Mouse (Mus musculus): ENCODE measurements around the gene Tex2. TPM values are rescaled to one million over a fixed set of nuclear protein-coding genes. Genes with fewer than 3 reads are reported as not detected.

Gene Tex2
- total and polyA plus RNA-seq, 2 experiments from 2014 or later = 30.8 to 60.5 TPM

GRCm38 (mm10) chr11:106572020-106572782 is 41.0 kb downstream of the Tex2 start:
- no peak overlapping the region for H3K4me3 ChIP-seq (ENCODE audit: low read length)
- 30% methylated on average over 15 of the region's 15 CpGs for WGBS
- H3K27ac ChIP-seq = peak overlapping the region; percentile 32; the same call in 1 of the 2 replicates
- peak; percentile 37 for DNase-seq (ENCODE audit: low spot score)
- no peak overlapping the region for H3K4me2 ChIP-seq (ENCODE audit: low read depth, low read length)
- H3K27me3 ChIP-seq (ENCODE audit: insufficient read depth, low read length) = no peaks in the 10 kb centered on the region
- peaks cover 26% of the 10 kb centered on the region; the same call in 1 of the 2 replicates for H3K4me1 ChIP-seq (ENCODE audit: insufficient read depth, low read length)
- peak; percentile 75 for ATAC-seq
- peaks cover 8% of the 10 kb centered on the region; the same call in 1 of the 2 replicates for H3K36me3 ChIP-seq (ENCODE audit: insufficient read depth, low read length)
- no peak for TF ChIP-seq CTCF (IDR thresholded peaks at IDR 0.05; ENCODE audit: low read depth)
- H3K9ac ChIP-seq (replicated peaks; ENCODE audit: low read length) = no peak overlapping the region; the same call in 1 of the 2 replicates
- H3K9me3 ChIP-seq (ENCODE audit: low read length) = no peaks in the 10 kb centered on the region

DNA sequence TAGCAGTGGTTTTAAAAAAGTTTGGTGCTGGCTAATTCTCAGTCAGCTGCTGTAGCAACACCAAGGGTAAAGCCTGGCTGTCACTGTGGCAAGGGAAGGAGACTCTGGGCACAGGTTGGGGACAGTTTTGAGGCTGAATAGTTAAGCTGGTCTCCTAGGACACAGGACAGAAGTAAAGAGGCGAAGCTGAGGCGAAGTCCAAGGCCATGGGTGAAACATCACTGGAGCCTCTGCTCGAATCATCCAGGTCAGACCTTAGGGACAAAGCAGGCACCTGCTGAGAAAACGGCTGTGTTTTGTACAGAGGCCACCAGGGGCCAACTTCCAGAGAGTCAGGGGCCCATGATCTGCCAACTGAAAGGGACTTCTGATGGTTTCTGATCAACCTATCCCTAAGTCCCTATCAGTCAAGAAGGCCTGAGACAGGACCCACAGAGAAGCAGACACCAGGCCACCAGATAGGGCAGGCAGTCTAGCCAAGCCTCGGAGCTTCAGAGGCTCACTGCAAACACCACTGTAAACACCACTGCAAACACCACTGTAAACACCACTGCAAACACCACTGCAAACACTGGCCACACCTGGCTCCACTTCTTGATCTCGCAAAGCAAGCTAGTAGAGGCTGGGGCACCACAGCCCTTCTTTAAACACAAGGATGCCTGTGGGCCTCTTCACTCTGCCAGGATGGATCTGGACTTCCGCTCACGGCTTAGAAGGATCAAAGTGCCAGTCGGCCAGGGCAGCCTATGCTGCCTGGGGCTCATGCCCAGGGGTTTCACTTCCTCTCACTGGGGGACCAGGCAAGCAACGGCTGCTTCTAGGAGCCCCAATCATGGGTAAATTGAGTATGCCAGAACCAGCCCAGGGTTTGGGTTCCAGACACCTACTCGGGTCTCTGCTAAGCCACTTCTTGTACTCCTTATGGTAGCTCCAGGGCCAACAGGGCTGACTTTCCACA is 41.9 kb downstream of the Tex2 start:
- no peaks in the 10 kb centered on the region for H3K9me3 ChIP-seq (ENCODE audit: low read length)
- no peak overlapping the region for H3K9ac ChIP-seq (replicated peaks; ENCODE audit: low read length)
- H3K27ac ChIP-seq = peak overlapping the region; percentile 32; the same call in 1 of the 2 replicates
- no peaks in the 10 kb centered on the region for H3K27me3 ChIP-seq (ENCODE audit: insufficient read depth, low read length)
- 65% methylated on average over 11 of the region's 11 CpGs for WGBS
- H3K4me1 ChIP-seq (ENCODE audit: insufficient read depth, low read length) = peaks cover 26% of the 10 kb centered on the region; the same call in 1 of the 2 replicates
- no peak overlapping the region for H3K4me3 ChIP-seq (ENCODE audit: low read length)
- TF ChIP-seq CTCF (IDR thresholded peaks at IDR 0.05; ENCODE audit: low read depth) = no peak
- H3K36me3 ChIP-seq (ENCODE audit: insufficient read depth, low read length) = peaks cover 12% of the 10 kb centered on the region; the same call in 1 of the 2 replicates
- ATAC-seq = no peak
- H3K4me2 ChIP-seq (ENCODE audit: low read depth, low read length) = no peak overlapping the region
- no peak for DNase-seq (ENCODE audit: low spot score)

DNA sequence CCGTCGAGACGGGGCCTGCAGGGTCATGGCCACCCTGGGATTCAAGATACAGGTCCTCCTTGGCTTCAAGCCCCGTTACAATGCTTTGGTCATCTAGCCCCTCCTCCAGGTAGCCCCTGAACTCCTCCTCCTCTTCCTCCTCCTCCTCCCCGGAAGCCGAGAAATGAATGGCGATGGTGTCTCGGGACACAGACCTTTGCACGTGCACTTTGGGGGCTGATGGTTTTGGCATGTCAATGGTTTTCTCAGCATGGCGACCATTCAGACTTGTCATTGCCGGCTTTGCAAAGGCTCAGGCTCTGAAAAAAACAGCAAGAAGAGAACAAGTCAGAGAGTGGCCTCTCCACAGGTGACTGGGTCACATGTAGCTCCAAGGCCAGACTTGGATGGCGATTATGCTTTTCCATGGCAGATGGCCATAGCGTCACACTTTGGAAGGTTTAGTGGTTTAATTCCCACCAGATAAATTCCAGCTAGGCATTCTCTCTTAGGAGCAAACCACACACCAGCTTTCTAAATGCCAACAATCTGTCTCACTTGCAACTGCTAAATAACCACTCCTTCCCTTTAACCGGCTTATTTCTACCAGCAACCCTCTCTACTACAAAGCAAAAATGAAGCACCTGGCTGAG is 44.8 kb downstream of the Tex2 start:
- Histone ChIP-seq H3K4me1 (ENCODE audit: insufficient read depth, low read length) (peaks cover 26% of the 10 kb centered on the region; the same call in 1 of the 2 replicates), H3K4me3 (ENCODE audit: low read length) (no peak overlapping the region), H3K36me3 (ENCODE audit: insufficient read depth, low read length) (peaks cover 12% of the 10 kb centered on the region; the same call in 1 of the 2 replicates), H3K27me3 (ENCODE audit: insufficient read depth, low read length) (no peaks in the 10 kb centered on the region), H3K4me2 (ENCODE audit: low read depth, low read length) (no peak overlapping the region), H3K9ac (replicated peaks; ENCODE audit: low read length) (no peak overlapping the region), H3K9me3 (ENCODE audit: low read length) (no peaks in the 10 kb centered on the region), H3K27ac (peak overlapping the region; percentile 17; the same call in 1 of the 2 replicates)
- 37% methylated on average over 14 of the region's 14 CpGs for WGBS
- TF ChIP-seq CTCF (IDR thresholded peaks at IDR 0.05; ENCODE audit: low read depth) = no peak
- DNase-seq (ENCODE audit: low spot score) = peak; percentile 51
- ATAC-seq = no peak

- Histone ChIP-seq H3K4me2 (ENCODE audit: low read depth, low read length) (no peak overlapping the region), H3K27me3 (ENCODE audit: insufficient read depth, low read length) (no peaks in the 10 kb centered on the region), H3K27ac (no peak overlapping the region), H3K9me3 (ENCODE audit: low read length) (no peaks in the 10 kb centered on the region), H3K36me3 (ENCODE audit: insufficient read depth, low read length) (peaks cover 12% of the 10 kb centered on the region; the same call in 1 of the 2 replicates), H3K4me3 (ENCODE audit: low read length) (no peak overlapping the region), H3K9ac (replicated peaks; ENCODE audit: low read length) (no peak overlapping the region), H3K4me1 (ENCODE audit: insufficient read depth, low read length) (0 out of 2 replicates have a peak, but pooled peaks cover 9% of the 10 kb centered on the region)
- WGBS = 96% methylated on average over 8 of the region's 8 CpGs
- DNase-seq (ENCODE audit: low spot score) = no peak
- no peak for TF ChIP-seq CTCF (IDR thresholded peaks at IDR 0.05; ENCODE audit: low read depth)
- ATAC-seq = no peak
These were observed 47.0 kb downstream of the Tex2 start for GRCm38 (mm10) chr11:106566040-106566785.

GRCm38 (mm10) chr11:106564261-106564660 is 49.0 kb downstream of the Tex2 start:
- ATAC-seq (no peak), DNase-seq (ENCODE audit: low spot score) (no peak)
- no peak overlapping the region for H3K9ac ChIP-seq (replicated peaks; ENCODE audit: low read length)
- H3K27me3 ChIP-seq (ENCODE audit: insufficient read depth, low read length) = no peaks in the 10 kb centered on the region
- no peaks in the 10 kb centered on the region for H3K9me3 ChIP-seq (ENCODE audit: low read length)
- no peak for TF ChIP-seq CTCF (IDR thresholded peaks at IDR 0.05; ENCODE audit: low read depth)
- WGBS = 77% methylated on average over 12 of the region's 12 CpGs
- H3K4me1 ChIP-seq (ENCODE audit: insufficient read depth, low read length) = 0 out of 2 replicates have a peak, but pooled peaks cover 9% of the 10 kb centered on the region
- no peak overlapping the region for H3K4me2 ChIP-seq (ENCODE audit: low read depth, low read length)
- H3K36me3 ChIP-seq (ENCODE audit: insufficient read depth, low read length) = peaks cover 12% of the 10 kb centered on the region; the same call in 1 of the 2 replicates
- no peak overlapping the region for H3K27ac ChIP-seq
- no peak overlapping the region for H3K4me3 ChIP-seq (ENCODE audit: low read length)
